Mouse (Mus musculus) heart, postnatal 0 days (tissue): Measurements from ENCODE around the gene Tep1. TPM values are rescaled to one million over a fixed set of nuclear protein-coding genes. Genes with fewer than 3 reads are reported as not detected.
"Not testable (repeated sequence)": the region's sequence is repeated elsewhere in the genome, so short reads cannot be mapped to it uniquely, and the experiment has no call there.

Source experiments
- ATAC-seq: fragments of 200-750 bp; cut with Nextera tagmentation; 2 replicates; pipeline ENCODE4 v1.8.0; 2017; ENCODE audit warnings: low read depth, moderate number of reproducible peaks, moderate library complexity; ENCODE audit not compliant: insufficient read depth
- DNase-seq: peaks from one replicate; pipeline ENCODE4 v3.0.0-alpha.2; 2016; ENCODE audit warnings: low spot score
- H3K27ac ChIP-seq: fragments of 300-500 bp; sonication (generic); 2 replicates; pipeline ENCODE4 v1.5.1; 2014; ENCODE audit warnings: low read depth, mild to moderate bottlenecking
- H3K27me3 ChIP-seq: fragments of 300-500 bp; sonication (generic); 2 replicates; pipeline ENCODE4 v1.6.1; 2014; ENCODE audit warnings: low read length, mixed read lengths; ENCODE audit not compliant: control insufficient read depth, insufficient read depth
- H3K36me3 ChIP-seq: fragments of 300-500 bp; sonication (generic); replicated peaks from 2 replicates; pipeline ENCODE4 v1.6.1; 2014; ENCODE audit warnings: low read length, mixed read lengths; ENCODE audit not compliant: control insufficient read depth, insufficient read depth
- H3K4me1 ChIP-seq: fragments of 300-500 bp; sonication (generic); 2 replicates; pipeline ENCODE4 v1.6.1; 2014; ENCODE audit warnings: antibody characterized with exemption; ENCODE audit not compliant: control insufficient read depth, insufficient read depth
- H3K4me2 ChIP-seq: fragments of 300-500 bp; sonication (generic); 2 replicates; pipeline ENCODE4 v1.6.1; 2014; ENCODE audit warnings: low read depth, mild to moderate bottlenecking, low read length, moderate library complexity
- H3K4me3 ChIP-seq: fragments of 300-500 bp; sonication (generic); 2 replicates; pipeline ENCODE4 v1.5.1; 2014; ENCODE audit warnings: low read depth, low read length
- H3K9ac ChIP-seq: fragments of 300-500 bp; sonication (generic); replicated peaks from 2 replicates; pipeline ENCODE4 v1.6.1; 2014; ENCODE audit warnings: low read depth, low read length, mixed read lengths
- H3K9me3 ChIP-seq: fragments of 300-500 bp; sonication (generic); replicated peaks from 2 replicates; pipeline ENCODE4 v1.6.1; 2016; ENCODE audit warnings: low read length; ENCODE audit not compliant: control insufficient read depth
- CTCF ChIP-seq: IDR thresholded peaks from 2 replicates; pipeline ENCODE4 v1.5.1; 2016; ENCODE audit warnings: antibody characterized with exemption, control low read depth, low read depth
- EP300 ChIP-seq: IDR thresholded peaks from 2 replicates; pipeline ENCODE4 v1.6.1; 2016; ENCODE audit warnings: antibody characterized with exemption, low read depth
- WGBS: fragments of 180-500 bp; shearing (Covaris S2); extraction: QIAGEN DNeasy Blood & Tissue Kit; methylation state at CpG from one replicate; pipeline ENCODE4 v1.1.7; 2014; 5-methylcytosine and 5-hydroxymethylcytosine counted together
- polyA plus RNA-seq: library from polyadenylated mRNA; unstranded; fragments of >200 nt; fragmentation: Nextera tagmentation; extraction: Ambion mirVana; gene quantifications from 2 replicates; pipeline ENCODE4 v1.2.1, GENCODE M21; 2015
- total RNA-seq: library from RNA; depleted of rRNA; stranded (reverse); fragments of >200 nt; gene quantifications from 2 replicates; pipeline ENCODE4 v1.2.3, GENCODE M21; 2014; ENCODE audit warnings: low replicate concordance

Tep1 gene
- total and polyA plus RNA-seq, 2 experiments from 2014 or later: 4.7 to 29.3 TPM

- no peaks in the 10 kb centered on the region for H3K4me1 ChIP-seq
- no peaks in the 10 kb centered on the region for H3K27me3 ChIP-seq
- TF ChIP-seq EP300 (no peak), CTCF (no peak)
- ATAC-seq (no peak), DNase-seq (no peak)
- no peak overlapping the region for H3K9ac ChIP-seq
- no peak overlapping the region for H3K4me3 ChIP-seq
- H3K27ac ChIP-seq: no peak overlapping the region
- 90% methylated on average over 3 of the region's 3 CpGs for WGBS
- H3K9me3 ChIP-seq: no peaks in the 10 kb centered on the region
- H3K36me3 ChIP-seq: peaks cover 30% of the 10 kb centered on the region
- H3K4me2 ChIP-seq: no peak overlapping the region
Observed at GRCm38 (mm10) chr14:50866966-50867365, 3.4 kb downstream of the Tep1 start.

DNA sequence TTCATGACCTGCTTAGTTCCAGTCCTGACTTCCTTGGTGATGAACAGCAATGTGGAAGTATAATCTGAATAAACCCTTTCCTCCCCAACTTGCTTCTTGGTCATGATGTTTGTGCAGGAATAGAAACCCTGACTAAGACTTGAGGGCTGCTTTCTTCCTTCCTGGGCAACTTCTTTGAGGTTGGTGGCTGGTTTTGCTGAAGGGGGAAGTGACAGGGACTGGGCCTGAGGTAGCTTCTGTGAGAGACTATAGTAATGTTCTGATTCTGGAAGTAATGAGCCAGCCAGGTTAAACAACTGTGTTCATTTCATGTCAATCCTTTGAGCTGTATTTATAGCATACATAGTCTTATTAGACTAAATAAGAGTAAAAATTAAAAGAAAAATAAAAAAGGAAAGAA is 5.4 kb downstream of the Tep1 start:
- DNase-seq, ATAC-seq, H3K4me2 ChIP-seq, H3K27ac ChIP-seq, H3K27me3 ChIP-seq, H3K4me3 ChIP-seq, H3K9ac ChIP-seq, H3K4me1 ChIP-seq, H3K9me3 ChIP-seq: not testable (repeated sequence)
- H3K36me3 ChIP-seq: peaks cover 45% of the 10 kb centered on the region

DNA sequence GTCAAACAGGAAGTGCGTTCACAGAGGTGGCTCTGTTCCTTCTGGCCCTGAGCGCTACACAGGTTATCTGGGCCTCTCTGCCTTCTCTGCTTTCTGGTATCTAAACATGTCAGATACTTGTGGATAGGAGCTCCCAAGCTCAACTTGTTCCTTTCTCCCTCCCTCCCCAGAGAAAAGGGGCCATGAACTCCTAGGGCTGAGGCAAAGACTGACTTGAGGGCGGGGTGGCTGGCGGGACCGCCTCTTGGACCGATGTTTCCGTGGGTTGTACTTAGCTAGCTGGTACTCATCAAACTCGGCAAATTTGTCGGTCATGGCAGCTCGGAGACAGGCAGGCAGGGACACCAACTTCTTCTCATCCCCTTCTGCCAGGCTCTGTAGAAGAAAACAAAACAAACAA is 7.7 kb downstream of the Tep1 start:
- Histone ChIP-seq H3K9ac (no peak overlapping the region), H3K9me3 (no peaks in the 10 kb centered on the region), H3K36me3 (peaks cover 45% of the 10 kb centered on the region), H3K27ac (no peak overlapping the region), H3K4me3 (no peak overlapping the region), H3K4me1 (no peaks in the 10 kb centered on the region), H3K27me3 (no peaks in the 10 kb centered on the region), H3K4me2 (no peak overlapping the region)
- DNase-seq (no peak), ATAC-seq (no peak)
- 87% methylated on average over 10 of the region's 10 CpGs for WGBS
- TF ChIP-seq EP300: no peak
- TF ChIP-seq CTCF: no peak

DNA sequence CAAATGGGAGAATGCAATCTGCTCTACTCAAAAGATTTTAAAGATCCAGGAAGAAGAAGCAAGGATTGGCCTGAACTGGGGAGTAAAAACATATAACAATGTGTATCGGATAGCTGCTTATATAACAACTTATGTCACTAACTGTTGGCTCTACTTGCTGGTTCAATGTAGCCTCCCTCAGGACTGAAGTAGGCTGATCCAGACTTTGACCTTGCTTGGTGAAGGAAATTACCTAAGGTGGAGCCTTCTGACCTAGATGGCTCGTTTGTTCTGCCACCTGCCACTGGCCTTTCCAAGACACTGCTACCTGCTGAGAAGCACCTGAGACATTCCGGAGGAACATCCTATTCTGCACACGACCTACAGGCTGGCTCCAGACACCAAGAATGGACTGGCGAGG is 14.6 kb downstream of the Tep1 start:
- no peaks in the 10 kb centered on the region for H3K27me3 ChIP-seq
- no peak for ATAC-seq
- no peak overlapping the region for H3K9ac ChIP-seq
- WGBS: 90% methylated on average over 5 of the region's 5 CpGs
- TF ChIP-seq EP300 (no peak), CTCF (no peak)
- H3K36me3 ChIP-seq: peaks cover 45% of the 10 kb centered on the region
- H3K4me2 ChIP-seq: no peak overlapping the region
- no peaks in the 10 kb centered on the region for H3K9me3 ChIP-seq
- no peak for DNase-seq
- H3K4me1 ChIP-seq: no peaks in the 10 kb centered on the region
- no peak overlapping the region for H3K27ac ChIP-seq
- no peak overlapping the region for H3K4me3 ChIP-seq

- peaks cover 44% of the 10 kb centered on the region for H3K36me3 ChIP-seq
- no peak overlapping the region for H3K4me2 ChIP-seq
- 47% methylated on average over 6 of the region's 6 CpGs for WGBS
- TF ChIP-seq CTCF: peak; percentile 48
- TF ChIP-seq EP300: no peak
- H3K4me1 ChIP-seq: no peaks in the 10 kb centered on the region
- no peak overlapping the region for H3K9ac ChIP-seq
- no peak overlapping the region for H3K4me3 ChIP-seq
- H3K27ac ChIP-seq: no peak overlapping the region
- H3K9me3 ChIP-seq: no peaks in the 10 kb centered on the region
- DNase-seq (no peak), ATAC-seq (no peak)
- H3K27me3 ChIP-seq: no peaks in the 10 kb centered on the region
Observed at GRCm38 (mm10) chr14:50837236-50837635, 33.1 kb downstream of the Tep1 start.

DNA sequence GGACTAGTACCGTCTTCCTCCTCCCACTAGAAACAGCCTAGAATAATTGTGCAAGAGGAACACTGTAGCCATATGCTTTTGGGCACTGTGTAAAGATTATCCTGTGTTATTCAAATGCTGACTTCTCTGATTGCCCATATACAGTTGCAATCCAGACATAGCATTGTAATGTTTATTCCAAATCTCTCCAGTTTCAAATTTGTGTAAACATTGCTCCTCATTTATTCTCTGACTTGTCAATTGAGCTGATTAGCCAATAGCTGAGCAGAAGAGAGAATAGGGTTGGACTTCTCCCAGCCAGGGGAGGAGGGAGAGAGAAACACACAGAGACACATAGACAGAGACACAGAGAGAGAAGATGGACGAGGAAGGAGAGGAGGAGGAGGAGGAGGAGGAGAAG is 35.9 kb downstream of the Tep1 start:
- Histone ChIP-seq H3K9me3 (no peaks in the 10 kb centered on the region), H3K4me1 (no peaks in the 10 kb centered on the region), H3K4me3 (no peak overlapping the region), H3K27ac (no peak overlapping the region), H3K36me3 (peaks cover 51% of the 10 kb centered on the region), H3K9ac (no peak overlapping the region), H3K27me3 (no peaks in the 10 kb centered on the region), H3K4me2 (no peak overlapping the region)
- no peak for DNase-seq
- TF ChIP-seq CTCF: no peak
- TF ChIP-seq EP300: no peak
- 37% methylated on average over 2 of the region's 2 CpGs for WGBS
- no peak for ATAC-seq
